Mouse (Mus musculus): ENCODE results near the gene Ccdc106. TPM values are rescaled to one million over a fixed set of nuclear protein-coding genes. Genes with fewer than 3 reads are reported as not detected.

Ccdc106 gene
- polyA plus RNA-seq, 1 experiment from 2014 or later = 75.7 TPM

Other genes with a start within 250 kb of the Ccdc106 start
- gene Fam71e2, start 249.3 kb upstream of the Ccdc106 start, polyA plus RNA-seq (2015; fragmentation: Nextera tagmentation; extraction: Ambion mirVana) = not detected in 2 replicates
- 0.90 and 1.0 TPM in 2 replicates for gene Il11, start 237.7 kb upstream of the Ccdc106 start, polyA plus RNA-seq (2015; fragmentation: Nextera tagmentation; extraction: Ambion mirVana)
- gene Tmem190, start 237.6 kb upstream of the Ccdc106 start, polyA plus RNA-seq (2015; fragmentation: Nextera tagmentation; extraction: Ambion mirVana) = not detected in 2 replicates
- gene Tmem238, start 230.9 kb upstream of the Ccdc106 start, polyA plus RNA-seq (2015; fragmentation: Nextera tagmentation; extraction: Ambion mirVana) = 6.8 and 9.9 TPM in 2 replicates
- 224 and 255 TPM in 2 replicates for gene Rpl28, start 227.7 kb upstream of the Ccdc106 start, polyA plus RNA-seq (2015; fragmentation: Nextera tagmentation; extraction: Ambion mirVana)
- 252 and 275 TPM in 2 replicates for gene Ube2s, start 208.0 kb upstream of the Ccdc106 start, polyA plus RNA-seq (2015; fragmentation: Nextera tagmentation; extraction: Ambion mirVana)
- 10.6 and 11.3 TPM in 2 replicates for gene Shisa7, start 175.9 kb upstream of the Ccdc106 start, polyA plus RNA-seq (2015; fragmentation: Nextera tagmentation; extraction: Ambion mirVana)
- 3.7 and 5.9 TPM in 2 replicates for gene Isoc2b, start 150.3 kb upstream of the Ccdc106 start, polyA plus RNA-seq (2015; fragmentation: Nextera tagmentation; extraction: Ambion mirVana)
- 0.51 and 0.79 TPM in 2 replicates for gene Isoc2a, start 143.4 kb upstream of the Ccdc106 start, polyA plus RNA-seq (2015; fragmentation: Nextera tagmentation; extraction: Ambion mirVana)
- 0.23 and 0.37 TPM in 2 replicates for gene Gm36210, start 114.0 kb upstream of the Ccdc106 start, polyA plus RNA-seq (2015; fragmentation: Nextera tagmentation; extraction: Ambion mirVana)
- gene Zfp628, start 105.3 kb upstream of the Ccdc106 start, polyA plus RNA-seq (2015; fragmentation: Nextera tagmentation; extraction: Ambion mirVana) = 3.1 and 4.0 TPM in 2 replicates
- 30.8 and 36.3 TPM in 2 replicates for gene Nat14, start 98.5 kb upstream of the Ccdc106 start, polyA plus RNA-seq (2015; fragmentation: Nextera tagmentation; extraction: Ambion mirVana)
- 1.00 and 1.8 TPM in 2 replicates for gene Ssc5d, start 94.8 kb upstream of the Ccdc106 start, polyA plus RNA-seq (2015; fragmentation: Nextera tagmentation; extraction: Ambion mirVana)
- gene Sbk2, start 56.1 kb upstream of the Ccdc106 start, polyA plus RNA-seq (2015; fragmentation: Nextera tagmentation; extraction: Ambion mirVana) = 0.14 TPM in 1 of 2 replicates, not detected in the other
- gene Sbk3, start 49.4 kb upstream of the Ccdc106 start, polyA plus RNA-seq (2015; fragmentation: Nextera tagmentation; extraction: Ambion mirVana) = 0.32 and 0.35 TPM in 2 replicates
- gene Zfp579, start 24.4 kb upstream of the Ccdc106 start, polyA plus RNA-seq (2015; fragmentation: Nextera tagmentation; extraction: Ambion mirVana) = 49.6 and 57.0 TPM in 2 replicates
- 7.3 and 9.9 TPM in 2 replicates for gene Zfp524, start 6.1 kb upstream of the Ccdc106 start, polyA plus RNA-seq (2015; fragmentation: Nextera tagmentation; extraction: Ambion mirVana)
- 37.0 TPM in 2 replicates for gene Fiz1, start 5.9 kb upstream of the Ccdc106 start, polyA plus RNA-seq (2015; fragmentation: Nextera tagmentation; extraction: Ambion mirVana)
- gene Gm44973, start 5.1 kb upstream of the Ccdc106 start, polyA plus RNA-seq (2015; fragmentation: Nextera tagmentation; extraction: Ambion mirVana) = 0.15 and 1.4 TPM in 2 replicates
- 6.4 and 7.0 TPM in 2 replicates for gene Zfp865, start 177 bp upstream of the Ccdc106 start, polyA plus RNA-seq (2015; fragmentation: Nextera tagmentation; extraction: Ambion mirVana)
- gene 4632433K11Rik, start 13.6 kb downstream of the Ccdc106 start, polyA plus RNA-seq (2015; fragmentation: Nextera tagmentation; extraction: Ambion mirVana) = not detected in 2 replicates
- 7.7 and 9.0 TPM in 2 replicates for gene Zfp784, start 17.9 kb downstream of the Ccdc106 start, polyA plus RNA-seq (2015; fragmentation: Nextera tagmentation; extraction: Ambion mirVana)
- 90.7 and 101 TPM in 2 replicates for gene Zfp580, start 31.0 kb downstream of the Ccdc106 start, polyA plus RNA-seq (2015; fragmentation: Nextera tagmentation; extraction: Ambion mirVana)
- gene U2af2, start 41.6 kb downstream of the Ccdc106 start, polyA plus RNA-seq (2015; fragmentation: Nextera tagmentation; extraction: Ambion mirVana) = 94.2 and 105 TPM in 2 replicates
- 92.5 and 105 TPM in 2 replicates for gene Epn1, start 59.7 kb downstream of the Ccdc106 start, polyA plus RNA-seq (2015; fragmentation: Nextera tagmentation; extraction: Ambion mirVana)
- gene Rfpl4, start 96.4 kb downstream of the Ccdc106 start, polyA plus RNA-seq (2015; fragmentation: Nextera tagmentation; extraction: Ambion mirVana) = not detected in 2 replicates
- gene Rasl2-9, start 105.4 kb downstream of the Ccdc106 start, polyA plus RNA-seq (2015; fragmentation: Nextera tagmentation; extraction: Ambion mirVana) = 0.47 and 0.60 TPM in 2 replicates
- 0.05 and 0.13 TPM in 2 replicates for gene Vmn1r55, start 129.1 kb downstream of the Ccdc106 start, polyA plus RNA-seq (2015; fragmentation: Nextera tagmentation; extraction: Ambion mirVana)
- not detected in 2 replicates for gene Vmn1r56, start 176.2 kb downstream of the Ccdc106 start, polyA plus RNA-seq (2015; fragmentation: Nextera tagmentation; extraction: Ambion mirVana)
- not detected in 2 replicates for gene Vmn1r57, start 197.9 kb downstream of the Ccdc106 start, polyA plus RNA-seq (2015; fragmentation: Nextera tagmentation; extraction: Ambion mirVana)